Mouse (Mus musculus): Measurements from ENCODE around the gene Iqsec1. TPM values are rescaled to one million over a fixed set of nuclear protein-coding genes. Genes with fewer than 3 reads are reported as not detected.

Iqsec1 gene
- polyA plus RNA-seq, 1 experiment from 2014 or later = 15.8 TPM

DNA sequence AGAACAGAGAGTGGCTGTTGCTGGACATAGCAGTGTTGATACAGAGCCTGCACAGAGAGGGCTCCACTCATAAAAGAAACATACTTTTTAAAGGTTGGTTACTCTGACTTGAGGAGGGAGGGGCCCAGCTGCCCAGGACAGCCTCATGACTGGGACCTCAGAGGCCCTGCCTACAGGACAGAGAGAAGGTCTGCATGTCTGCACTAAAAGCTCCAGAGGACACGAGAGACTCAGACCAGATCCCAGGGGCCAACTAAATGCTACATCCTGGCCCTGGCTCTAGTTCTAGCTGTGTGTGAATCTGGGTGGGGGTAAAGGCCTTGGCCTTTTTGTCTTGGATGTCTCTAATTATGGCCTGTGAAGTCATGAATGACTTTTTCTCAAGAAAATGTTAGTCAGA, 288.4 kb downstream of the Iqsec1 start:
- H3K27me3 ChIP-seq = no peaks in the 10 kb centered on the region
- H3K36me3 ChIP-seq = no peaks in the 10 kb centered on the region
- no peaks in the 10 kb centered on the region for H3K9me3 ChIP-seq (replicated peaks)
- H3K9ac ChIP-seq = no peak overlapping the region
- 50% methylated on average over 1 of the region's 1 CpGs for WGBS
- H3K4me1 ChIP-seq = peaks cover 60% of the 10 kb centered on the region
- ATAC-seq (ENCODE audit: low FRiP score) = no peak
- no peak overlapping the region for H3K4me3 ChIP-seq
- H3K27ac ChIP-seq = peak overlapping the region; percentile 67; the same call in 1 of the 2 replicates
- H3K4me2 ChIP-seq (replicated peaks) = no peak overlapping the region

DNA sequence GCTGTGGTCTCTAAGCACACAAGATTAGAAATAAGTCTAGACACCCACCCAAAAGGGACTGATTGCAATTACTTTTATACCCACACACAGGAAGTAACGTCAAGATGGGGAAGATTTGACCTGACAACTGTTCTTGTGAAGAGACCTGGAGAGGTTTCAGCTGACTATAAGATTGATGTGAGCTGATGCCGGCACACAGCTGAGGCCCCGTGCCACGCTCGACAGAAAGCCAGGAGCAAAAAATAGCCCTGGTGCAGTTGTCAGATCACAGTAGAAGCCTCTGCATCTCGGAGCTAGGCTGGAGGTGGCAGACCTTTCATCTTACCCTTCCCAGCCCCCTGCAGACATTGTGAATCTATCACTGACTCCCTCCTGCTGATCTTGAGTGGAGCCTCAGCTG, 289.6 kb downstream of the Iqsec1 start:
- Histone ChIP-seq H3K27me3 (no peaks in the 10 kb centered on the region), H3K4me3 (no peak overlapping the region), H3K27ac (peak overlapping the region; percentile 58), H3K9ac (no peak overlapping the region), H3K9me3 (replicated peaks) (no peaks in the 10 kb centered on the region), H3K36me3 (peaks cover 10% of the 10 kb centered on the region), H3K4me1 (peaks cover 48% of the 10 kb centered on the region), H3K4me2 (replicated peaks) (no peak overlapping the region)
- ATAC-seq (ENCODE audit: low FRiP score) = no peak
- WGBS = 36% methylated on average over 6 of the region's 6 CpGs

DNA sequence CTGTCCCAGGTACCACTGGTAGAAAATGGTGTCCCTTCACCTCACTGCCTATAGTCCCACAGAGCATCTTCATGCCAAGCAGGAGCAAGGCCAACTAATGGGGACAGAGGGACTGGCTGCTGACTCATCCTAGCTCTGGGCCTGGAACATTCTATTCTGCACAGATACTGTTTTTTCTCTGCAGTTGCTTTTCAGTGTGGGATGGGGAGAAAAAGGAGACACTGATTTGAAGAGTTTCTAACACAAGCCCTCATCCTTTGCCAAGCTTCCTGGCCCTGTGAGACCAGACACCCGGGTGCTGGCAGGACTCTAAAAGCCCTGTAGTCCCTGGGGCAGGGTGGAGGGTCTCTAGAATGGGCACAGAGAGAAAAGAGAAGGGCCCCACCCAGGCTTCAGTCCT, 292.7 kb downstream of the Iqsec1 start:
- Histone ChIP-seq H3K4me1 (peaks cover 23% of the 10 kb centered on the region), H3K9me3 (replicated peaks) (no peaks in the 10 kb centered on the region), H3K27ac (no peak overlapping the region), H3K4me3 (no peak overlapping the region), H3K9ac (no peak overlapping the region), H3K27me3 (no peaks in the 10 kb centered on the region), H3K36me3 (peaks cover 38% of the 10 kb centered on the region), H3K4me2 (replicated peaks) (no peak overlapping the region)
- 89% methylated on average over 1 of the region's 1 CpGs for WGBS
- no peak for ATAC-seq (ENCODE audit: low FRiP score)

- no peak for ATAC-seq (ENCODE audit: low FRiP score)
Measured at GRCm38 (mm10) chr6:90692404-90692803, 296.1 kb downstream of the Iqsec1 start.

GRCm38 (mm10) chr6:90691935-90692334, 296.6 kb downstream of the Iqsec1 start:
- Histone ChIP-seq H3K4me3 (no peak overlapping the region), H3K9me3 (replicated peaks) (no peaks in the 10 kb centered on the region), H3K4me1 (no peaks in the 10 kb centered on the region), H3K27me3 (no peaks in the 10 kb centered on the region), H3K9ac (no peak overlapping the region), H3K36me3 (peaks cover 65% of the 10 kb centered on the region), H3K27ac (no peak overlapping the region), H3K4me2 (replicated peaks) (no peak overlapping the region)
- WGBS = 80% methylated on average over 2 of the region's 2 CpGs
- ATAC-seq (ENCODE audit: low FRiP score) = no peak

More at GRCm38 (mm10) chr6:90692404-90692803, 296.1 kb downstream of the Iqsec1 start:
- no peak overlapping the region for H3K4me2 ChIP-seq (replicated peaks)
- H3K27ac ChIP-seq = no peak overlapping the region
- peaks cover 65% of the 10 kb centered on the region for H3K36me3 ChIP-seq
- WGBS = 87% methylated on average over 2 of the region's 2 CpGs
- no peaks in the 10 kb centered on the region for H3K27me3 ChIP-seq
- no peaks in the 10 kb centered on the region for H3K9me3 ChIP-seq (replicated peaks)
- H3K4me1 ChIP-seq = no peaks in the 10 kb centered on the region
- no peak overlapping the region for H3K4me3 ChIP-seq
- H3K9ac ChIP-seq = no peak overlapping the region

- Histone ChIP-seq H3K4me1 (peaks cover 8% of the 10 kb centered on the region; the same call in 1 of the 2 replicates), H3K9ac (no peak overlapping the region), H3K9me3 (replicated peaks) (no peaks in the 10 kb centered on the region), H3K4me3 (no peak overlapping the region), H3K4me2 (replicated peaks) (no peak overlapping the region), H3K36me3 (peaks cover 65% of the 10 kb centered on the region), H3K27me3 (no peaks in the 10 kb centered on the region), H3K27ac (no peak overlapping the region)
- 92% methylated on average over 10 of the region's 10 CpGs for WGBS
- 0 out of 2 replicates have a peak, but pooled peaks have one; percentile 3 for ATAC-seq (ENCODE audit: low FRiP score)
Measured at GRCm38 (mm10) chr6:90689500-90689899, 299.0 kb downstream of the Iqsec1 start.

GRCm38 (mm10) chr6:90688742-90689141, 299.7 kb downstream of the Iqsec1 start:
- no peak overlapping the region for H3K4me3 ChIP-seq
- H3K9me3 ChIP-seq (replicated peaks) = no peaks in the 10 kb centered on the region

DNA sequence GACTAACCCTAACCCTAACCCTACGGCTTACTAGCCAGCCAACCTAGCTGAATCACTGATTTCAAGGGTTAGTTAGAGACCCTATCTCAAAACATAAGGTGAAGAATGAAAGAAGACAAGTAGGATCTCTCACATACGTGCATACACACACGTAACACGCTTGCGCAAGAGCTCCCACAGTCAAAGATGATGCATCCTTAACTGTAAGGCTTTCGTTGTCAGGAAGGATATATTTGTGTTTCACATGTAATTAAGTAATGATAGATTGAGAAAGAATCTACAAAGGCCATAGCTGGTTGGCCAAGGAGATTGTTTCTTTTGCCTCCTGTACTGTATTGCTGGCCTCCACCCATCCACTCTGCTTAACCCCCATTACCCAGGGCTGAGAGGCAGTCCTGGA, 300.5 kb downstream of the Iqsec1 start:
- WGBS = 95% methylated on average over 6 of the region's 6 CpGs
- Histone ChIP-seq H3K27ac (no peak overlapping the region), H3K9me3 (replicated peaks) (no peaks in the 10 kb centered on the region), H3K4me1 (peaks cover 8% of the 10 kb centered on the region; the same call in 1 of the 2 replicates), H3K27me3 (no peaks in the 10 kb centered on the region), H3K4me3 (no peak overlapping the region), H3K36me3 (peaks cover 57% of the 10 kb centered on the region), H3K4me2 (replicated peaks) (no peak overlapping the region), H3K9ac (no peak overlapping the region)
- no peak for ATAC-seq (ENCODE audit: low FRiP score)

More at GRCm38 (mm10) chr6:90688742-90689141, 299.7 kb downstream of the Iqsec1 start:
- H3K36me3 ChIP-seq = peaks cover 63% of the 10 kb centered on the region
- no peak for ATAC-seq (ENCODE audit: low FRiP score)
- H3K9ac ChIP-seq = no peak overlapping the region
- no peak overlapping the region for H3K4me2 ChIP-seq (replicated peaks)
- H3K27ac ChIP-seq = no peak overlapping the region
- H3K4me1 ChIP-seq = peaks cover 8% of the 10 kb centered on the region; the same call in 1 of the 2 replicates
- WGBS = 76% methylated on average over 3 of the region's 3 CpGs
- H3K27me3 ChIP-seq = no peaks in the 10 kb centered on the region

DNA sequence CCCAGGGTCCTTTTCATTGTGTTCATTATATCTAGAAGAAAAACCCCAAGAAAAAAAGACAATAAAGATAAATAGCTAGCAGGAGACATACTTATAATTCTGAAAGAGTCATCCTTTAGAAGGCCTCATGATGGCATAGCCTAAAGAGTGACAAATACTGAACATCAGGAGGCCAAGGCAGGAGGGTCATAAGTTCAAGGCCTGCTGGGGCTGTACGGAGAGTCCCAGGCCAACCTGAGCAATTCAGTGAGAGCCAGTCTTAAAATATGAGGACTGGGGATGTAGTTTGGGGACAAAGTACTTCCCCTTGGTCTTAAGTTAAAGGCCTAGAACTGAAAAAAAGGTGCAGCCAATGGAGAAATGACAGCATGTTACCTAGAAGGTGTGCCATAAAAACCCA, 301.7 kb downstream of the Iqsec1 start:
- H3K4me3 ChIP-seq = no peak overlapping the region
- H3K4me2 ChIP-seq (replicated peaks) = no peak overlapping the region
- no peak overlapping the region for H3K9ac ChIP-seq
- no peaks in the 10 kb centered on the region for H3K27me3 ChIP-seq
- H3K27ac ChIP-seq = no peak overlapping the region
- WGBS = 60% methylated on average over 1 of the region's 1 CpGs
- no peak for ATAC-seq (ENCODE audit: low FRiP score)
- peaks cover 8% of the 10 kb centered on the region; the same call in 1 of the 2 replicates for H3K4me1 ChIP-seq
- no peaks in the 10 kb centered on the region for H3K9me3 ChIP-seq (replicated peaks)
- H3K36me3 ChIP-seq = peaks cover 47% of the 10 kb centered on the region

DNA sequence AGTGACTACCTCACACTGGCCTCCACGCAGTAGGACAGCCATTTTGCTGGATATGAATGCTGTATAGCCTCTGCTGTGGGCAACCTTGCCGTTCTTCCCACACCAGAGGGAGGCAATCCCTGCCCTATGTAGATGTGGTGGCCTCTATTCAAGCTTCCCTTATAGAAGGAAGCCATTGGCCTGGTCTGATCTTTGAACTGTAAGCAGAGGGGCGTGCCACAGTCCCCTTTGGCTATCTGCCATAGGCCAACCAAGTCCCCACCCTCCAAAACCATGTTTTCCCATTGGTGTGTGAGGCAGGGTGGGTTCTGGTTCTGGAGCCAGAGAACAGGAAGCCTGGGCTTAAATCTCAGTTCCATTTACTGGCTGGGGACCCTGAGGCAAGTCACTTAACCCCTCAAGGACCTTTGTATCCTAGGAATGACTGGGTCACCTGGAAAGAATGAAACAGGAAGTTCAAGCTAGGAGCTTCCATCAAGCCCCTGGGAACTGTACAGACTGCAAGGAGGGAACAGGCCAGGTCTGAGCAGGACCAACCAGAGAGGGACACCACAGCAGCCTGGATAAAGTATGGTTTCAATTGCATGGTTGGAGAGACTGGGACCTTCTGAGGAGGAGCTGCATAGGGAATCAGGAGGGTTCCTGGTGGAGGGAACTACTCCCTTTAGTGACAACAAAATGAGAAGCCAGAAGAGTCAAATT, 304.5 kb downstream of the Iqsec1 start:
- WGBS = 85% methylated on average over 3 of the region's 3 CpGs

GRCm38 (mm10) chr6:90680401-90680800, 308.1 kb downstream of the Iqsec1 start:
- H3K9ac ChIP-seq = no peak overlapping the region
- no peak overlapping the region for H3K27ac ChIP-seq
- no peak for ATAC-seq (ENCODE audit: low FRiP score)
- peaks cover 3% of the 10 kb centered on the region; the same call in 1 of the 2 replicates for H3K4me1 ChIP-seq
- no peak overlapping the region for H3K4me2 ChIP-seq (replicated peaks)
- no peaks in the 10 kb centered on the region for H3K27me3 ChIP-seq
- peaks cover 62% of the 10 kb centered on the region for H3K36me3 ChIP-seq
- H3K4me3 ChIP-seq = no peak overlapping the region
- H3K9me3 ChIP-seq (replicated peaks) = no peaks in the 10 kb centered on the region
- WGBS = 86% methylated on average over 12 of the region's 12 CpGs

More for the DNA sequence above, 304.5 kb downstream of the Iqsec1 start:
- H3K4me2 ChIP-seq (replicated peaks) = no peak overlapping the region
- H3K9me3 ChIP-seq (replicated peaks) = no peaks in the 10 kb centered on the region
- no peak for ATAC-seq (ENCODE audit: low FRiP score)
- no peak overlapping the region for H3K4me3 ChIP-seq
- H3K36me3 ChIP-seq = peaks cover 40% of the 10 kb centered on the region
- no peaks in the 10 kb centered on the region for H3K27me3 ChIP-seq
- no peak overlapping the region for H3K27ac ChIP-seq
- peaks cover 8% of the 10 kb centered on the region; the same call in 1 of the 2 replicates for H3K4me1 ChIP-seq
- no peak overlapping the region for H3K9ac ChIP-seq

GRCm38 (mm10) chr6:90678759-90679158, 309.7 kb downstream of the Iqsec1 start:
- H3K9me3 ChIP-seq (replicated peaks) = no peaks in the 10 kb centered on the region
- H3K36me3 ChIP-seq = peaks cover 72% of the 10 kb centered on the region
- no peak overlapping the region; the same call in 1 of the 2 replicates for H3K27ac ChIP-seq
- WGBS = 74% methylated on average over 4 of the region's 4 CpGs
- H3K27me3 ChIP-seq = no peaks in the 10 kb centered on the region
- no peak for ATAC-seq (ENCODE audit: low FRiP score)
- H3K4me3 ChIP-seq = no peak overlapping the region
- H3K9ac ChIP-seq = no peak overlapping the region
- no peak overlapping the region for H3K4me2 ChIP-seq (replicated peaks)
- H3K4me1 ChIP-seq = no peaks in the 10 kb centered on the region

DNA sequence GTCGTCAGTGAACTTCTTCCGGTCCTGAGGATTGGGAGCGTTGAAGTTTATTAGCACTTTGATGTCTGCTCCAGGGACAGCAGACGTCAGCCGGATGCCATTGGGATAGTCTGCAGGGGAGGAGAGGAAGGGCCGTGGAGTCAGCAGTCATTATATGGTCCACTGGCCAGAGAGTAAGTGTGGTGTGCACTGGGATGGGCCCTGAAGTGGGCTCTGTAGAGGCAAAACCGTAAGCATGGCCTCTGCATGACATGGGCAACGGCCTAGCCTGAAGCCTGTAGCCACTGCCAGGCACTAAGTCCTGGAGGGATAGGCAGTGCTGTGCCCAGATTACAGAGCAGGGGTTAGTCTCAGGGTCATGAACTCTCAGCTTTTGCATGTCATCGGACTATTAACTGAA, 319.8 kb downstream of the Iqsec1 start:
- no peak overlapping the region for H3K4me2 ChIP-seq (replicated peaks)
- H3K27me3 ChIP-seq = no peaks in the 10 kb centered on the region
- H3K4me1 ChIP-seq = no peaks in the 10 kb centered on the region
- 89% methylated on average over 9 of the region's 9 CpGs for WGBS
- H3K4me3 ChIP-seq = no peak overlapping the region
- ATAC-seq (ENCODE audit: low FRiP score) = no peak
- H3K9ac ChIP-seq = no peak overlapping the region
- no peaks in the 10 kb centered on the region for H3K9me3 ChIP-seq (replicated peaks)
- peaks cover 94% of the 10 kb centered on the region for H3K36me3 ChIP-seq
- H3K27ac ChIP-seq = no peak overlapping the region
